ENCODE assay signal across 26 mouse cellular contexts in the genomic region with DNA sequence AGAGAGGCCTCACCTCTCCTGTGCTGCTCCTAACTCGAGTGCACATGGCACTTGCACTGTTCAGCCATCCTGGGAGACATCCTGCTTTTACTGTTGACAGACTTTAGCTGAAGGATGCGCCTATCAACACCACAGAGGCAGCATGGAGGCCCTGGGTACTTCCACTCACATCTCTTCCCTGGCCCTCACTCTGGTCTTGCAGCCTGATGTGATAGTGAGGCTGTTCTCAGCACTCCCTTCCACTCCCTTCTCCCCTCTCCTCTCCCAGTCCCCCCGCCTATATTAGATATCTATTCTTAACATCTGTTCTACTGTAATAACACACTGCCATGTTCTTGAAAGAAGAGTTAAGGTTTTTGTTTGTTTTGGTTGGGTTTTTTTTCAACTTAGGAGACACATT. TPM values are rescaled to one million over a fixed set of nuclear protein-coding genes. Genes with fewer than 3 reads are reported as not detected.
DNase-seq lines count a peak whose midpoint lies in the region; ATAC-seq and TF ChIP-seq lines count a peak whose summit lies in the region.
"Had no signal": no experiment of that assay in that cellular context is flagged by ENCODE, and none has a peak within 500 bp of the region (broad histone marks: within the 10 kb centered on the region; RNA-seq: fewer than 3 reads in every experiment).

No protein-coding gene starts in this region.

- no peak overlapping the region for H3K9ac ChIP-seq in liver, embryonic 11.5 days (ENCODE audit: low read depth, low read length)
- no peak overlapping the region for H3K9ac ChIP-seq in liver, embryonic 14.5 days (replicated peaks)
- H3K9ac ChIP-seq: embryonic facial prominence, embryonic 12.5 days; embryonic facial prominence, embryonic 15.5 days; forebrain, embryonic 15.5 days; heart, embryonic 12.5 days; heart, embryonic 15.5 days; hindbrain, embryonic 13.5 days had no signal

- no peak for TF ChIP-seq EP300 in liver, embryonic 14.5 days (IDR thresholded peaks at IDR 0.05; ENCODE audit: low read depth)

- no peaks in the 10 kb centered on the region for H3K27me3 ChIP-seq in liver, embryonic 11.5 days (replicated peaks; ENCODE audit: control insufficient read depth, insufficient read depth, low read length)
- 0 out of 2 replicates have a peak, but pooled peaks cover 3% of the 10 kb centered on the region for H3K27me3 ChIP-seq in liver, embryonic 14.5 days (ENCODE audit: control insufficient read depth, insufficient read depth, low read length)
- H3K27me3 ChIP-seq: embryonic facial prominence, embryonic 12.5 days; embryonic facial prominence, embryonic 15.5 days; forebrain, embryonic 15.5 days; heart, embryonic 12.5 days; heart, embryonic 15.5 days; hindbrain, embryonic 13.5 days had no signal

- H3K4me3 ChIP-seq in liver, embryonic 11.5 days (ENCODE audit: low read depth, low read length), result no peak overlapping the region
- H3K4me3 ChIP-seq in liver, embryonic 14.5 days (ENCODE audit: insufficient read depth in 1 of 2, low read depth in 2 of 2, low read length in 2 of 2), result no peak overlapping the region
- H3K4me3 ChIP-seq: embryonic facial prominence, embryonic 12.5 days; embryonic facial prominence, embryonic 15.5 days; forebrain, embryonic 15.5 days; heart, adult 2 months; heart, embryonic 12.5 days; heart, embryonic 15.5 days; hindbrain, embryonic 10.5 days; hindbrain, embryonic 13.5 days had no signal

- no peak for TF ChIP-seq CTCF in liver, embryonic 14.5 days (IDR thresholded peaks at IDR 0.05; ENCODE audit: low read depth)

- peaks cover 3% of the 10 kb centered on the region; the same call in 1 of the 2 replicates for H3K4me1 ChIP-seq in liver, embryonic 11.5 days (replicated peaks; ENCODE audit: control insufficient read depth, insufficient read depth, low read length)
- H3K4me1 ChIP-seq in liver, embryonic 14.5 days (replicated peaks; ENCODE audit: control insufficient read depth in 2 of 2, insufficient read depth in 2 of 2, low read length in 1 of 2), result peaks cover 5 to 15% of the 10 kb centered on the region in 2 experiments
- H3K4me1 ChIP-seq: embryonic facial prominence, embryonic 12.5 days; embryonic facial prominence, embryonic 15.5 days had no signal

- intact Hi-C loops in left cerebral cortex, postnatal 4 days (cut with DNase I), result no loop called here

- peak; percentile 3 for DNase-seq in MEL-GATA-1-ER (ENCODE audit: extremely low read depth, low read depth)
- DNase-seq in liver, embryonic 11.5 days (ENCODE audit: low spot score), result no peak
- no peak for DNase-seq in liver, embryonic 14.5 days (ENCODE audit: low read depth in 3 of 3, low spot score in 3 of 3)
- DNase-seq in left cerebral cortex, postnatal 4 days, result no peak
- no peak for DNase-seq in adrenal gland, adult 2 months
- DNase-seq: adrenal gland, postnatal 10 days; adrenal gland, postnatal 36 days; cerebellum, adult 18-20 months; cerebellum, adult 9-11 months; cerebellum, postnatal 25 days; gastrocnemius, postnatal 10 days; gastrocnemius, postnatal 36 days; heart, adult 2 months; heart, postnatal 10 days; heart, postnatal 36 days had no signal

- H3K27ac ChIP-seq in liver, embryonic 11.5 days (ENCODE audit: low read depth, low read length), result no peak overlapping the region
- no peak overlapping the region for H3K27ac ChIP-seq in liver, embryonic 14.5 days
- H3K27ac ChIP-seq: embryonic facial prominence, embryonic 12.5 days; embryonic facial prominence, embryonic 15.5 days; forebrain, embryonic 15.5 days; heart, adult 2 months; heart, embryonic 15.5 days; hindbrain, embryonic 10.5 days; hindbrain, embryonic 13.5 days had no signal

- no peaks in the 10 kb centered on the region for H3K9me3 ChIP-seq in liver, embryonic 11.5 days (ENCODE audit: control insufficient read depth, low read length)
- H3K9me3 ChIP-seq in liver, embryonic 14.5 days (ENCODE audit: control insufficient read depth, low read length), result no peaks in the 10 kb centered on the region
- H3K9me3 ChIP-seq: embryonic facial prominence, embryonic 12.5 days; embryonic facial prominence, embryonic 15.5 days; forebrain, embryonic 15.5 days; heart, embryonic 12.5 days; heart, embryonic 15.5 days; hindbrain, embryonic 10.5 days; hindbrain, embryonic 13.5 days had no signal

- no peaks in the 10 kb centered on the region for H3K36me3 ChIP-seq in liver, embryonic 11.5 days (ENCODE audit: control insufficient read depth, insufficient read depth, low read length)
- no peaks in the 10 kb centered on the region for H3K36me3 ChIP-seq in liver, embryonic 14.5 days (replicated peaks; ENCODE audit: control insufficient read depth, insufficient read depth, low read depth)
- H3K36me3 ChIP-seq: embryonic facial prominence, embryonic 12.5 days; embryonic facial prominence, embryonic 15.5 days; forebrain, embryonic 15.5 days; heart, embryonic 12.5 days; heart, embryonic 15.5 days; hindbrain, embryonic 10.5 days; hindbrain, embryonic 13.5 days had no signal

- peak; percentile 69 for ATAC-seq in liver, embryonic 11.5 days (replicated peaks; ENCODE audit: low FRiP score)
- ATAC-seq in liver, embryonic 14.5 days (ENCODE audit: insufficient read depth), result peak; percentile 60; the same call in 1 of the 2 replicates
- no peak for ATAC-seq in frontal cortex, adult (ENCODE audit: low TSS enrichment)
- ATAC-seq: activated CD4-positive, CD25-positive, alpha-beta regulatory T cell, adult 4 months; CD4-positive, CD25-positive, alpha-beta regulatory T cell, adult 4 months; forebrain, embryonic 15.5 days; hindbrain, embryonic 16.5 days had no signal

- 40% methylated on average over 3 of the region's 3 CpGs for WGBS in liver, embryonic 11.5 days
- 24% methylated on average over 3 of the region's 3 CpGs for whole genome bisulfite sequencing in liver, embryonic 14.5 days (ENCODE audit: insufficient replicate concordance)

- H3K4me2 ChIP-seq in liver, embryonic 11.5 days, result no peak overlapping the region
- no peak overlapping the region for H3K4me2 ChIP-seq in liver, embryonic 14.5 days (ENCODE audit: low read depth)
- H3K4me2 ChIP-seq: embryonic facial prominence, embryonic 12.5 days; embryonic facial prominence, embryonic 15.5 days; forebrain, embryonic 15.5 days; heart, embryonic 12.5 days; heart, embryonic 15.5 days; hindbrain, embryonic 13.5 days had no signal

RNA-seq across cellular contexts. Expression of a gene that starts 50.2 kb away (rescaled TPM):
- 39.7 and 40.1 TPM in 2 replicates for polyA plus RNA-seq in liver, embryonic 11.5 days (2014; fragmentation: Nextera tagmentation; extraction: Ambion mirVana)
- polyA plus RNA-seq in liver, embryonic 14.5 days (2012; rRNA removed), result 10.7 and 12.9 TPM in 2 replicates
- polyA plus RNA-seq in liver, embryonic 14.5 days (2014; fragmentation: Nextera tagmentation; extraction: Ambion mirVana), result 11.6 and 12.2 TPM in 2 replicates
- total RNA-seq in left cerebral cortex, postnatal 4 days (2021), result 10 to 100 TPM; 96.7 to 99.4 TPM
- 10 to 100 TPM; 53.6 to 63.5 TPM for total RNA-seq in adrenal gland, adult 2 months (2021)
- 29.4 and 125 TPM in 2 replicates for polyA plus RNA-seq in adrenal gland, adult 2 months (2012; rRNA removed)
